Mouse (Mus musculus) gastrocnemius, adult 8-10 months (tissue): ENCODE data around the gene Vmn1r26. TPM values are rescaled to one million over a fixed set of nuclear protein-coding genes. Genes with fewer than 3 reads are reported as not detected.
"Not testable (repeated sequence)": the region's sequence is repeated elsewhere in the genome, so short reads cannot be mapped to it uniquely, and the experiment has no call there.

ENCODE experiments used
- DNase-seq, 2 experiments: peaks; one replicate each; pipeline ENCODE4 v3.0.0; 2022; ENCODE audit warnings: low spot score in 2 of 2
- total RNA-seq, 4 experiments: library from RNA; stranded (reverse); gene quantifications; 2 replicates each; pipeline ENCODE4 v1.2.4; 2022

The Vmn1r26 gene
- not detected for total RNA-seq

DNA sequence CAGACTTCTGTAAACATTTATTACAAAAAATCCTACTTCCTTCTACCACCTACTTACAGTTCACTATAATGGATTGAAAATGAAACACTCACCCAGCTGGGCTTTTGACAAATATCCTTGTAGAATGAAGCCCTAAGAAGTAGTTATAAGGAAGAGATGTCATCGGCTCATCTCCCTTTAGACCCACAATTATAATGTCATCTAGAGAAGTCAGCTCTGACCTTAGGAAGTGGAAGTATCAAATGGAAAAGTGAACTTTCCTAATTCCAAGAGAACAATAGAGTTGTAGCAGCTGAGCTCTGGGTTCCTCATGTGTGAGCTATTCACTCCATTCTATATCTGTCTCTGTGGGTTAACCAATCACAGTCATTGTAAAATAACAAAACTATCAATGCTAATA, at the start of gene Vmn1r26:
Gene Vmn1r26, minus strand, starts transcription at position 101 of the 400 bp plus-strand sequence.
- no peak for DNase-seq

DNA sequence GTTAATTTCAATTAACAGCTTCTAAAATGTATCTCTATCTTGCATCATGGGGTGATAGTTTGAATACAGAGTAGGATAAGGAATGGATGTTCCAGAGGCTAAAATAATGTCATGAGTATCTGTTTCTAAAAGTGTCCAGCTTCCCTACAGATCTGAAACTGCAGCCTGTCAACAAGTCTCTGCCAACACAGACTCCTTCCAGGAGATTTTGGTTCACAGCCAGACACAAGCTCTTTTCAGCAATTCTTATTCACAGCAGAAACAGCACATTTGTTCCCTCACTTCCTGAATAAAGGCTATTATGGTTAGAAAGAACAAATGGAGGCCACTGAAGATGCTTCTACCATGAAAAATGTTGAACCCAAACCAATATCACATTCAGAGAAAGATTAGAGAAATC, 29.1 kb upstream of the Vmn1r26 start:
- no peak for DNase-seq

DNA sequence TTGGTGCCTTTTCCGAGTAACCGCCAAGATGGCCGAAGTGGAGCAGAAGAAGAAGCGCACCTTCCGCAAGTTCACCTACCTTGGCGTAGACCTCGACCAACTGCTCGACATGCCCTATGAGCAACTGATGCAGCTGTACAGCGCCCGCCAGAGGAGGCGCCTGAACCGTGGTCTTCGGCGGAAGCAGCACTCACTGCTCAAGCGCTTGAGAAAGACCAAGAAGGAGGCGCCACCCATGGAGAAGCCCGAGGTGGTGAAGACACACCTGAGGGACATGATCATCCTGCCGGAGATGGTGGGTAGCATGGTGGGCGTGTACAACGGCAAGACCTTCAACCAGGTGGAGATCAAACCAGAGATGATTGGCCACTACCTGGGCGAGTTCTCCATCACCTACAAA, 2.5 kb upstream of the Vmn1r26 start:
- not testable (repeated sequence) for DNase-seq

DNA sequence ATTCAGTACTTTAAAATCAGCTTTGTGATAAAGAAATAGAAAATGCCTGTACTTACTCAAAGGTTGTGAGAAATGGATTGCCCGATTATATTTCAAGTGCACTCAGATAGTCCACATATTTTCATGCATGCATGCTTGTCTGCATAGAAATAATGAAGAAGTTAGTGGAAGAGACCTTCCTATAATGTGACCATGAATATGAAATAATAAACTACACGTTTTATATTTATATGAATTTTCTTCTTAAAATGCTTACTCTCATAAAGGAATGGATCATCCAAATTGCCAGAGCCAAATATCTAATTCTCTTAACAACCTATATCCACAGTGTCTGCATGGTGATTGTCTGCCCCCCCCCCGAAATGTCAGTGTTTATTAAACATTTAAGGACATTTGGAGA, 34.2 kb downstream of the Vmn1r26 start, which contains the start of gene Vmn1r25:
Gene Vmn1r25, minus strand, starts transcription at position 101 of the 400 bp plus-strand sequence.
- no peak for DNase-seq

DNA sequence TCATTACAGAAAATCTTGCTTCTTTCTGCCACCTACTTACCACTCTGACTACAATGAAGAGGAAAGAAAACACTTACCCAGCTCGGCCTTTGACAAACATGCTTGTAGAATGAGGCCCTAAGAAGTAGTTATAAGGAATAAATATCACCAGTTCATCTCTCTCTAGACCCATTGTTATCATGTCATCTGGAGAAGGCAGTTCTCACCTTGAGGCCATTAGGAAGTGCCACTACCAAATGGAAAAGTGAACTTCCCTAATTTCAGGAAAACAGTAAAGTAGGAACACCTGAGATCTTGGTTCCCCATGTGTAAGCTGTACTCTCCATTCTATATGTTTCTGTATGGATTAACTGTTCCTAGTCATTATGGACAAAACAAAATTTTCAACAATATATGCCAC, 53.6 kb downstream of the Vmn1r26 start, which contains the start of gene Vmn1r24:
Gene Vmn1r24, minus strand, starts transcription at position 101 of the 400 bp plus-strand sequence.
- not testable (repeated sequence) for DNase-seq

Other genes with a start within 250 kb of the Vmn1r26 start
- gene Vopp1, start 190.0 kb downstream of the Vmn1r26 start, total RNA-seq = 1 to 10 TPM; 2.9 to 4.7 (median 3.4) TPM
- gene Vmn1r21, start 164.8 kb downstream of the Vmn1r26 start, total RNA-seq = not detected
- gene Vmn1r22, start 107.1 kb downstream of the Vmn1r26 start, total RNA-seq = not detected
- not detected for gene Vmn1r23, start 88.3 kb downstream of the Vmn1r26 start, total RNA-seq
- gene Vmn1r24, start 53.7 kb downstream of the Vmn1r26 start, total RNA-seq = not detected
- gene Vmn1r25, start 34.3 kb downstream of the Vmn1r26 start, total RNA-seq = not detected
- gene Vmn1r27, start 203.7 kb upstream of the Vmn1r26 start, total RNA-seq = not detected
- gene Vmn1r28, start 246.9 kb upstream of the Vmn1r26 start, total RNA-seq = not detected